Mouse (Mus musculus) E14TG2a.4 (cell line): ENCODE measurements around the gene Edem2.
A peak's percentile ranks its signal among the peaks of the same experiment; 100 is the strongest.

Experiments
- H3K27me3 ChIP-seq: 2 replicates; pipeline ENCODE4 v1.6.1; 2014; ENCODE audit warnings: low read length, control low read depth; ENCODE audit not compliant: insufficient read depth
- H3K36me3 ChIP-seq: 2 replicates; pipeline ENCODE4 v1.6.1; 2014; ENCODE audit warnings: low read length, control low read depth; ENCODE audit not compliant: insufficient read depth
- H3K4me1 ChIP-seq: replicated peaks from 2 replicates; pipeline ENCODE4 v1.6.1; 2014; ENCODE audit warnings: low read depth, low read length, control low read depth
- H3K4me3 ChIP-seq: replicated peaks from 2 replicates; pipeline ENCODE4 v1.5.1; 2014; ENCODE audit warnings: mild to moderate bottlenecking, low read length
- H3K9me3 ChIP-seq: 2 replicates; pipeline ENCODE4 v1.6.1; 2014; ENCODE audit warnings: low read length, control low read depth
- CTCF ChIP-seq: conservative IDR thresholded peaks from 2 replicates; pipeline ENCODE4 v1.5.1; 2014; ENCODE audit warnings: low read length
- NANOG ChIP-seq: IDR thresholded peaks from 2 replicates; pipeline ENCODE4 v1.6.1; 2014; ENCODE audit warnings: borderline replicate concordance, low read length, mixed read lengths
- POU5F1 ChIP-seq: IDR thresholded peaks from 2 replicates; pipeline ENCODE4 v1.6.1; 2014; ENCODE audit warnings: low read length, borderline replicate concordance

Edem2 gene

GRCm38 (mm10) chr2:155773664-155774063 lies 44.4 kb upstream of the Edem2 start:
- Histone ChIP-seq H3K9me3 (no peaks in the 10 kb centered on the region), H3K4me1 (peaks cover 11% of the 10 kb centered on the region), H3K36me3 (no peaks in the 10 kb centered on the region), H3K4me3 (no peak overlapping the region), H3K27me3 (peaks cover 63% of the 10 kb centered on the region)
- TF ChIP-seq POU5F1 (no peak), NANOG (no peak), CTCF (no peak)

GRCm38 (mm10) chr2:155764679-155765418 lies 35.6 kb upstream of the Edem2 start:
- H3K9me3 ChIP-seq: no peaks in the 10 kb centered on the region
- no peaks in the 10 kb centered on the region for H3K36me3 ChIP-seq
- H3K27me3 ChIP-seq: peaks cover 20% of the 10 kb centered on the region
- no peak for TF ChIP-seq NANOG
- TF ChIP-seq POU5F1: no peak
- peak; percentile 40; the same call in 1 of the 2 replicates for TF ChIP-seq CTCF
- no peak overlapping the region for H3K4me3 ChIP-seq
- peaks cover 4% of the 10 kb centered on the region; the same call in 1 of the 2 replicates for H3K4me1 ChIP-seq

- Histone ChIP-seq H3K4me3 (no peak overlapping the region), H3K27me3 (peaks cover 33% of the 10 kb centered on the region), H3K36me3 (no peaks in the 10 kb centered on the region), H3K4me1 (peaks cover 14% of the 10 kb centered on the region), H3K9me3 (no peaks in the 10 kb centered on the region)
- peak; percentile 44 for TF ChIP-seq CTCF
- TF ChIP-seq NANOG: no peak
- no peak for TF ChIP-seq POU5F1
Measured at GRCm38 (mm10) chr2:155756855-155757566, 27.7 kb upstream of the Edem2 start.

- Histone ChIP-seq H3K4me3 (no peak overlapping the region), H3K4me1 (peaks cover 22% of the 10 kb centered on the region), H3K27me3 (peaks cover 44% of the 10 kb centered on the region), H3K36me3 (no peaks in the 10 kb centered on the region), H3K9me3 (no peaks in the 10 kb centered on the region)
- TF ChIP-seq POU5F1 (no peak), CTCF (peak; percentile 87)
Measured at GRCm38 (mm10) chr2:155755746-155756145, 26.5 kb upstream of the Edem2 start.

- Histone ChIP-seq H3K4me3 (peak within 1 kb of the TSS; percentile 69), H3K4me1 (peaks cover 22% of the 10 kb centered on the region), H3K9me3 (no peaks in the 10 kb centered on the region), H3K36me3 (no peaks in the 10 kb centered on the region), H3K27me3 (peaks cover 33% of the 10 kb centered on the region)
- no peak for TF ChIP-seq NANOG
- TF ChIP-seq POU5F1: no peak
- no peak for TF ChIP-seq CTCF
Measured at GRCm38 (mm10) chr2:155751014-155751786, 21.9 kb upstream of the Edem2 start, which contains the start of gene Procr. Gene Procr, plus strand, starts transcription at chr2:155751117.

GRCm38 (mm10) chr2:155749394-155749793 lies 20.1 kb upstream of the Edem2 start:
- TF ChIP-seq CTCF (no peak), POU5F1 (no peak), NANOG (no peak)
- peaks cover 22% of the 10 kb centered on the region for H3K4me1 ChIP-seq
- H3K27me3 ChIP-seq: peaks cover 31% of the 10 kb centered on the region
- H3K4me3 ChIP-seq: no peak overlapping the region
- no peaks in the 10 kb centered on the region for H3K36me3 ChIP-seq
- no peaks in the 10 kb centered on the region for H3K9me3 ChIP-seq

- TF ChIP-seq NANOG (no peak), CTCF (no peak), POU5F1 (no peak)
- no peaks in the 10 kb centered on the region for H3K9me3 ChIP-seq
- H3K36me3 ChIP-seq: no peaks in the 10 kb centered on the region
- no peaks in the 10 kb centered on the region; the same call in 1 of the 2 replicates for H3K27me3 ChIP-seq
- H3K4me3 ChIP-seq: no peak overlapping the region
- H3K4me1 ChIP-seq: peaks cover 16% of the 10 kb centered on the region
Measured at GRCm38 (mm10) chr2:155745487-155745886, 16.2 kb upstream of the Edem2 start.

GRCm38 (mm10) chr2:155743351-155743750 lies 14.1 kb upstream of the Edem2 start:
- H3K36me3 ChIP-seq: no peaks in the 10 kb centered on the region
- peaks cover 30% of the 10 kb centered on the region for H3K4me1 ChIP-seq
- H3K9me3 ChIP-seq: no peaks in the 10 kb centered on the region
- no peaks in the 10 kb centered on the region; the same call in 1 of the 2 replicates for H3K27me3 ChIP-seq
- no peak for TF ChIP-seq NANOG
- TF ChIP-seq POU5F1: no peak
- no peak for TF ChIP-seq CTCF
- H3K4me3 ChIP-seq: peak overlapping the region; percentile 56
